Mouse (Mus musculus) gastrocnemius, postnatal 14 days (tissue): Measurements from ENCODE around the gene Reln. TPM values are rescaled to one million over a fixed set of nuclear protein-coding genes. Genes with fewer than 3 reads are reported as not detected.

Experiments
- DNase-seq: peaks from one replicate; pipeline ENCODE4 v3.0.0; 2021; ENCODE audit warnings: mixed read lengths
- intact Hi-C: fragments of 180-260 bp; cut with DNase I; formaldehyde crosslinking; loops from one replicate; pipeline ENCODE4 v1.15.1; 2025; ENCODE audit warnings: low total_unique reads
- total RNA-seq, 2 experiments: library from RNA; stranded (reverse); gene quantifications; 2 replicates each; pipeline ENCODE4 v1.2.3; 2021

The Reln gene
- total RNA-seq, 2 experiments from 2014 or later, result 2.0 to 5.1 TPM

DNA sequence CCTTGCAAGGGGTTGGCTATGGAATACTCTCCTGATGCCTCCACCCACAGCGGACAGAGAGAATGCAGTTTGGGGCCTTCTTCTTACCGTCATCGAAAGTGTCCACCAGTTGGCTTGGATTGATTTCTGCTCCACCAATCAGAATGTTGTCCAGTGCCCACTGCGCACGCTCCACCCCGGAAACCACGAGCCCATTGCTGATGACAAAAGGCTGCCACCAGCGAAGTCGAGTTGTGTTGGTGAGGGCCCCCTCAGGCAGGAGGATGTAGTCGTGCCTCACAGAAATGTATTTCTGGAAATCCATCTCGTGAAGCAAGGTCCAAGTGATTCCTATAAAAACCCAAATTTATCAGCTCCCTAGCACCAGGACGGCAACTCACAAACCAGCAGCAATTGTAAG, 433.8 kb downstream of the Reln start:
- no peak for DNase-seq
- intact Hi-C loops, result no loop called here

DNA sequence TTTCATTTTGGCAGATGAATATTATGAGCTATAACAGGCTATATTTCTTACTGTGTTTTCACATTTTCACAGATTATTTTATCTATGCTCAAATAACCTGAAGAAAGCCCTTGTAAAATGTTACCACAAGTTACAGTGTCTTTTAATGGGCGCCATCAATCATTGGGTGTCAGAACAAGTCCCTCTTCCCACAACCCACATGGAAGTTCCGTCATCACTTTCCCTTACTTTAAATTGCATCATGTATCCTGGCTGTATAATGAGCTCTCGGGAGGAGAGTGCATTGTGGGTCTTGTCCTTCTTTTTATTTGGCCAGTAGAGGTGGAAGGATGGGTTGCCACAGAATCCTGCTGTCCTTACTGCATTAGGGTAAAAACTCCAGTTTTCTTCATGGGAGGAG, 434.8 kb downstream of the Reln start:
- intact Hi-C loops, result no loop called here
- DNase-seq, result no peak

GRCm38 (mm10) chr5:21901411-21901810, 443.1 kb downstream of the Reln start:
- DNase-seq, result no peak
- intact Hi-C loops, result no loop called here

- no peak for DNase-seq
- intact Hi-C loops, result no loop called here
Observed at GRCm38 (mm10) chr5:21900891-21901290, 443.6 kb downstream of the Reln start.

- intact Hi-C loops, result no loop called here
- no peak for DNase-seq
Observed at GRCm38 (mm10) chr5:21898875-21899274, 445.6 kb downstream of the Reln start.

DNA sequence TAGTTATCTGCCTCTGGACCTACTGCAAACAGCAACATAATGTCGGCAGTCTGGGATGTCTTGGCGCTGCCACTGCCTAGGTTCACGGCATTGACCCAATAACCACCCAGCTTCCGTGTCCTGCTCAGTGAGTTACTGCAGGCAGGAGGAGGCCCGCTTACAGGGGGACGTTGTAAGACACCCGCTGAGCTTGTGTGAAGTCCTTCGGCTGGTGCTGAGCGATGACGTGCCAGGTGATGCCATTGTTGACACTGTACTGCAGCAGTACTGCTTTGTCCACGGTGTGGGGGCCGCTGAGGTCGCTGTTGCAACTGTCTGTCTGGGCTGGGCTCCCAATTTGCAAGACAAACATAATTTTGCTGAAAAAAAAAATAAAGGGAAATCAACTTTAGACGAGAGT, 447.9 kb downstream of the Reln start:
- no peak for DNase-seq
- intact Hi-C loops, result no loop called here

- no peak for DNase-seq
- intact Hi-C loops, result no loop called here
Observed at GRCm38 (mm10) chr5:21894168-21894567, 450.3 kb downstream of the Reln start.

DNA sequence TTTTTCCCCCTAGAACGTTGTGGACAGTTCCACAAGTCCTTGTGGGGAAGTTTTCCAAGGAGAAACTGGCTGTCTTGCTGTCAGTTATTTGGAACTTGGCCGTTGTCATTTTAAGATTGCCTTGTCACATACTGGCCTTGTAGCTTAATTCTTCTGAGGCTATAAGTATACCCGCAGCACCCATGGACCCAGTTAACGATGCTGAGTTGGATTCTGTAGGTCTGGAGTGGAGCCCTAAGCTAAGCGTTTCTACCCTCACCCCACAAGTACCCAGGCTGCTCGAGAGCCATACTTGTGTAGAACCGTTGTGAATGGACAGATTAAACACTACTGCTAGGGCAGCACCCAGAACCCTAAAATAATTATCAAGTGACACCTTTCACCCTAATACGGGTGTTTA, 477.8 kb downstream of the Reln start:
- no peak for DNase-seq
- intact Hi-C loops, result no loop called here

DNA sequence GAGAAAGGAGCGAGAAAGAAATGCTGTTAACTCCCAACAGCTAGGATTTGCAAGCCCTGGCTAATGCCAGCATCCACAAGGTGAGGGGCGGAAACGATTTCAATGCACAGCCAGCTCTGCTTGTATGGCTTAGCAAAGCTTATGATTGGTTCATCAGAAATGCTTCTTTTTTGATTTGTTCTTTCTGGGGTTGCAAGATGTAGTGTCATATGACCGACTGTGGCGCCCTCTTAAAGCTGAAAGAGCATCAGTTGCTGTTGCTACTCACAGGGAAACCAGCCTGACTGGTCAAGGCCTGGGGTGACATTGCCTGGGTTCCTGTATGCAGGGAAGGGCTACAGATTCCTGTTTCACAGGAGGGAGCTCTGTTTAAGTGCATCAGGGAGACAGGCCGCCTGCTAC, 478.2 kb downstream of the Reln start:
- no peak for DNase-seq
- intact Hi-C loops, result no loop called here

DNA sequence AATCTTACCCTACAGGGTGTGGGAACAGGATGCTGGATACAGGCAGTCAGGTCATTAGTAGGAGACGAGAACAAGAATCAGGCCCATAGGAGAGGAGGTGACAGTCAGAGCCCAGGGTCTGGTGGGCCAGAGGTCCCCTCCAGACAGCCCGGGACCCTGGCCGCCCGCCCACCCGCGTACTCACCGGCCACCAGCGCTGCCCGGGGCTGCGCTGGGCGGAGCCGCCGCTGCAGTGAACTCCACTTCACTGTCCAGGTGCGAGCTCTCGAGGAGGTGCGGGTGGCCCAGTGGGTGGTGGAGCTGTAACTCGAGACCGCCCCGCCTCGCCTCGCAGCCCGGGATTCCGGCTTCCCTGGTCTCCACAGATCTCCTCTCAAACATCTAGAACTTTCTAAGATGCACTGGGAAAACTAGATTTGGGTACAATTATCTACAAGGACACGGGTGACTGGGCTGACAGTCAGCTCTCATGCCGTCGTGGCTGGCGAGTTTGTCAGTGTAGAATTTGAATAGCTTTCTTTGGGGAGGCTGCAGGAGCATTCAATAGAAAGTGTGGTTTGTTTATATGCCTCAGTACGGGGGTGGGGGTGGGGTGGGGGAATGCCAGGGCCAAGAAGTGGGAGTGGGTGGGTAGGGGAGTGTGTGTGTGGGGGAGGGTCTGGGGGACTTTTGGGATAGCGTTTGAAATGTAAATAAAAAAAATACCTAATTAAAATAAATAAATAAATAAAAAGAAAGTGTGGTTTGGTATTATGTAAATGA, 479.0 kb downstream of the Reln start, which contains the start of gene Slc26a5:
Gene Slc26a5 (minus strand): TSS at position 259 of the 762 bp plus-strand sequence.
- no peak for DNase-seq
- intact Hi-C loops, result no loop called here

DNA sequence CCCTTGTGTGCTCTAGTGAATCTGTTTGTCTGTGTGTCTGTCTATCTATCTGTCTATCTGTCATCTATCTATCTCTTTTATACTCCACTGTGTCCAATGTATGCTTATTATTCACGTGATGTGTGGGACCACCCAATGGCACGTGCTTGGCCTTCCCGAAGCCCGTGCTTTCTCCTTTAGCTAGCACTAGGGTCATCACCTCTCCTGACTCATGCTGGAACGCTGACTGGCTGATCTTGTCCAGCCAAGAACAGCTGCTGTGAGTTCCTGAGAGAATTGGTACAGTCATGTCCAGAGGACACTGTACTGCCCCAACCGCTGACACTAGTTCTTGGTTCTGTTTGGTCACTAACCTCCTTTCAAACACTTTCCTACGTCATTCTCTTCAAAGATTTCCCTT, 485.8 kb downstream of the Reln start:
- no peak for DNase-seq
- intact Hi-C loops, result no loop called here

GRCm38 (mm10) chr5:21851679-21852340, 492.7 kb downstream of the Reln start:
- DNase-seq, result no peak
- intact Hi-C loops, result no loop called here

DNA sequence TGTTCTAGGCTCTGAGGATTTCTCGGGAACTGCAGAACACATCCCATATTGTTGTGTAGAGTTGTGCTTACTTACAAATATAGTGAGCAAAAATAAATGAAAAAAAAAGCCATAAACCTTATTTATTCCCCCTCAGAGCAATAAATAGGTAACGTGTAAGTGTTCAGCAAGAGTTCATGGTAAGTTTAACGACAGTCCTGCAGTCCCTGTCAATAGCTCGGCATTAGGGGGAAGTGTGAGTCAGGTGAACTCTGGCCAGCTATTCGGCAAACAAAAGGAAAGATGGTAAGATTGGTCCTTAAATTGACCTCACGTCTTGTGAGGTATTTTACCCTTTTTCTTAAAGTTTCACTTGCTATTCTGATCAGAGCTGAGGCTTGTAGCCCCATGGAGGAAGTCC, 497.1 kb downstream of the Reln start:
- intact Hi-C loops, result no loop called here
- no peak for DNase-seq

GRCm38 (mm10) chr5:21846616-21847290, 497.7 kb downstream of the Reln start:
- intact Hi-C loops, result no loop called here
- DNase-seq, result no peak

DNA sequence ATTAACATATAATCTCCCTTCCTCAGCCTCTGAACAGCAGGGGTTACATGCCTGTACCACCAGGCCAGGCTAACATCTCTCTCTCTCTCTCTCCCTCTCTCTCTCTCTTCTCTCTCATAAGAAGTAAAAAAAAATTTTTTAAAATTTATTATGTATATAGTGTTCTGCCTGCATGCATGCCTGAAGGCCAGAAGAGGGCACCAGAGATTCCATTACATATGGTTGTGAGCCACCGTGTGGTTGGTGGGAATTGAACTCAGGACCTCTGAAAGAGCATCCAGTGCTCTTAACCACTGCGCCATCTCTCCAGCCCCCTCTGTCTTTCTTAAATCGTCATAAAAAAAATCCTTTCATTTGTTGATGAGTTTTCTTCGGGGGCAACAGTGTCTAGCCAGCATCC, 499.8 kb downstream of the Reln start:
- intact Hi-C loops, result no loop called here
- DNase-seq, result no peak

Other genes starting within 250 kb of the Reln start
- gene Orc5, start 205.7 kb upstream of the Reln start, total RNA-seq, result 1 to 10 TPM; 6.6 to 7.7 TPM